Mouse (Mus musculus): ENCODE measurements at regions not wholly inside any gene's neighbourhood (a gene's known extent, or its start where the extent isn't known, plus 50 kb on each side); places are given as distances from the start of the nearest gene placed in this dataset.

- no peak for DNase-seq
- Histone ChIP-seq H3K27ac (no peak overlapping the region), H3K27me3 (ENCODE audit: control insufficient read depth, insufficient read depth, low read length) (no peaks in the 10 kb centered on the region), H3K9ac (ENCODE audit: low read depth, low read length) (no peak overlapping the region), H3K4me1 (ENCODE audit: control insufficient read depth, insufficient read depth, low read length) (no peaks in the 10 kb centered on the region), H3K36me3 (ENCODE audit: control insufficient read depth, insufficient read depth, low read length) (no peaks in the 10 kb centered on the region), H3K79me2 (replicated peaks; ENCODE audit: control insufficient read depth, insufficient read depth, low read length) (no peaks in the 10 kb centered on the region), H3K4me3 (no peak overlapping the region)
- intact Hi-C loops (cut with DNase I), result no loop called here
- 65% methylated on average over 2 of the region's 2 CpGs for WGBS
- TF ChIP-seq POLR2A (IDR thresholded peaks at IDR 0.05; ENCODE audit: insufficient read depth, low read depth, low read length) (no peak), EP300 (IDR thresholded peaks at IDR 0.05; ENCODE audit: insufficient read depth, low read depth, low read length) (no peak), CTCF (IDR thresholded peaks at IDR 0.05) (no peak)
Measured at GRCm38 (mm10) chr4:9781318-9781717, 1093.0 kb upstream of the 2610301B20Rik start.

GRCm38 (mm10) chr4:9787795-9788365 lies 1086.4 kb upstream of the 2610301B20Rik start:
- no peaks in the 10 kb centered on the region for H3K4me1 ChIP-seq (ENCODE audit: control insufficient read depth, insufficient read depth, low read length)
- WGBS, result 50% methylated on average over 5 of the region's 5 CpGs
- no peak for DNase-seq
- intact Hi-C loops (cut with DNase I), result no loop called here
- H3K4me3 ChIP-seq, result no peak overlapping the region
- H3K27ac ChIP-seq, result no peak overlapping the region
- no peaks in the 10 kb centered on the region for H3K36me3 ChIP-seq (ENCODE audit: control insufficient read depth, insufficient read depth, low read length)
- H3K79me2 ChIP-seq (replicated peaks; ENCODE audit: control insufficient read depth, insufficient read depth, low read length), result no peaks in the 10 kb centered on the region
- no peak for TF ChIP-seq POLR2A (IDR thresholded peaks at IDR 0.05; ENCODE audit: insufficient read depth, low read depth, low read length)
- TF ChIP-seq EP300 (IDR thresholded peaks at IDR 0.05; ENCODE audit: insufficient read depth, low read depth, low read length), result no peak
- TF ChIP-seq CTCF (IDR thresholded peaks at IDR 0.05), result no peak
- H3K27me3 ChIP-seq (ENCODE audit: control insufficient read depth, insufficient read depth, low read length), result no peaks in the 10 kb centered on the region
- H3K9ac ChIP-seq (ENCODE audit: low read depth, low read length), result no peak overlapping the region

GRCm38 (mm10) chr4:9790478-9790877 lies 1083.8 kb upstream of the 2610301B20Rik start:
- no peak overlapping the region for H3K9ac ChIP-seq (ENCODE audit: low read depth, low read length)
- intact Hi-C loops (cut with DNase I), result no loop called here
- no peaks in the 10 kb centered on the region for H3K4me1 ChIP-seq (ENCODE audit: control insufficient read depth, insufficient read depth, low read length)
- TF ChIP-seq EP300 (IDR thresholded peaks at IDR 0.05; ENCODE audit: insufficient read depth, low read depth, low read length) (no peak), POLR2A (IDR thresholded peaks at IDR 0.05; ENCODE audit: insufficient read depth, low read depth, low read length) (no peak)
- WGBS, result 69% methylated on average over 8 of the region's 8 CpGs
- no peaks in the 10 kb centered on the region for H3K27me3 ChIP-seq (ENCODE audit: control insufficient read depth, insufficient read depth, low read length)
- no peak overlapping the region for H3K4me3 ChIP-seq
- no peaks in the 10 kb centered on the region for H3K36me3 ChIP-seq (ENCODE audit: control insufficient read depth, insufficient read depth, low read length)
- no peak overlapping the region for H3K27ac ChIP-seq
- DNase-seq, result peak in 1 of 2 experiments; percentile 28
- H3K79me2 ChIP-seq (replicated peaks; ENCODE audit: control insufficient read depth, insufficient read depth, low read length), result no peaks in the 10 kb centered on the region
